Mouse (Mus musculus) liver, adult 2 months (tissue): ENCODE results near the gene Akt3. TPM values are rescaled to one million over a fixed set of nuclear protein-coding genes. Genes with fewer than 3 reads are reported as not detected.

ENCODE experiments used
- DNase-seq: peaks from one replicate; pipeline ENCODE4 v3.0.0-alpha.2; 2011; ENCODE audit warnings: low read depth, low spot score; ENCODE audit errors: extremely low read depth
- H3K27ac ChIP-seq: fragments of 200-500 bp; replicated peaks from 2 replicates; pipeline ENCODE4 v1.5.1; 2012; ENCODE audit warnings: low read depth, mild to moderate bottlenecking, control low read depth, inconsistent platforms, low read length; ENCODE audit not compliant: insufficient read depth
- H3K27me3 ChIP-seq: fragments of 200-500 bp; 2 replicates; pipeline ENCODE4 v1.6.1; 2012; ENCODE audit warnings: mild to moderate bottlenecking, moderate library complexity, low read length, inconsistent platforms; ENCODE audit not compliant: control insufficient read depth, insufficient read depth
- H3K36me3 ChIP-seq: fragments of 200-500 bp; 2 replicates; pipeline ENCODE4 v1.6.1; 2012; ENCODE audit warnings: low read length, inconsistent platforms; ENCODE audit not compliant: control insufficient read depth, insufficient read depth
- H3K4me1 ChIP-seq: fragments of 200-500 bp; 2 replicates; pipeline ENCODE4 v1.6.1; 2011; ENCODE audit warnings: low read length; ENCODE audit not compliant: control insufficient read depth, insufficient read depth
- H3K4me3 ChIP-seq: fragments of 200-500 bp; 2 replicates; pipeline ENCODE4 v1.5.1; 2011; ENCODE audit warnings: low read depth, mild to moderate bottlenecking, control low read depth, low read length, moderate library complexity; ENCODE audit not compliant: insufficient read depth
- H3K79me2 ChIP-seq: fragments of 200-500 bp; 2 replicates; pipeline ENCODE4 v1.6.1; 2012; ENCODE audit warnings: inconsistent platforms, mild to moderate bottlenecking, low read length, moderate library complexity; ENCODE audit not compliant: control insufficient read depth, insufficient read depth
- H3K9ac ChIP-seq: fragments of 200-500 bp; 2 replicates; pipeline ENCODE4 v1.6.1; 2012; ENCODE audit warnings: low read depth, mild to moderate bottlenecking, control low read depth, inconsistent platforms, low read length
- CTCF ChIP-seq: fragments of 200-500 bp; IDR thresholded peaks from 2 replicates; pipeline ENCODE4 v1.5.1; 2011; ENCODE audit warnings: low read depth, low read length, control low read depth
- POLR2A ChIP-seq: fragments of 200-500 bp; IDR thresholded peaks from 2 replicates; pipeline ENCODE4 v1.6.1; 2011; ENCODE audit warnings: low read length, control low read depth; ENCODE audit not compliant: insufficient read depth; ENCODE audit errors: extremely low read depth
- WGBS: fragments of 180-500 bp; shearing (Covaris S2); methylation state at CpG from one replicate; pipeline ENCODE4 v1.1.7; 2018; 5-methylcytosine and 5-hydroxymethylcytosine counted together
- polyA plus RNA-seq: library from polyadenylated mRNA; depleted of rRNA; stranded (reverse); fragments of >200 nt; gene quantifications from 2 replicates; pipeline ENCODE4 v1.2.3, GENCODE M21; 2012
- total RNA-seq: library from RNA; depleted of rRNA; stranded (reverse); fragments of >200 nt; gene quantifications from 2 replicates; pipeline ENCODE4 v1.2.3, GENCODE M21; 2014

Akt3 gene
- total and polyA plus RNA-seq, 2 experiments = 0.69 to 2.9 TPM

DNA sequence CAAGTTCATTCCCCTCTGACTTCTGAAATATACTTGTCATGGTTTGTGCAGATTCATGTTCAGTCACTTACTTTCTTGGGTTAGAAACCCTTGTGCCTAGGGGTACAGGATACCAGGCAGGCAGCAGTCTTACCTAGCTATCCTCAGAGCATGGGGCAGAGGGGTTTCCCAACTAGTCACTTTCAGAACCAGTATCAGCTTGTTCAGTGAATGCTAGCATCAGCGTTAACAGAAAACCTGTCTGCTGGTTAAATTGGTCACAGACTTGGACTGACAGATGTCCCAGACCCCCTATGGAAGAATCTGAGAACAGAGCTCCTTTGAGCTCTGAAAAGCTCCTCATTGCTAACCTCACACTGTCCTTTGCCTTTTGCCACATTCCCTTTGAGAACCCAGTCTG lies 239.3 kb downstream of the Akt3 start:
- no peaks in the 10 kb centered on the region for H3K79me2 ChIP-seq
- no peak for TF ChIP-seq CTCF
- no peak for TF ChIP-seq POLR2A
- H3K4me3 ChIP-seq = no peak overlapping the region
- no peak for DNase-seq
- H3K4me1 ChIP-seq = 0 out of 2 replicates have a peak, but pooled peaks cover 3% of the 10 kb centered on the region
- no peaks in the 10 kb centered on the region; the same call in 1 of the 2 replicates for H3K36me3 ChIP-seq
- H3K27ac ChIP-seq = no peak overlapping the region
- H3K27me3 ChIP-seq = no peaks in the 10 kb centered on the region
- WGBS = 94% methylated on average over 1 of the region's 1 CpGs
- no peak overlapping the region for H3K9ac ChIP-seq

DNA sequence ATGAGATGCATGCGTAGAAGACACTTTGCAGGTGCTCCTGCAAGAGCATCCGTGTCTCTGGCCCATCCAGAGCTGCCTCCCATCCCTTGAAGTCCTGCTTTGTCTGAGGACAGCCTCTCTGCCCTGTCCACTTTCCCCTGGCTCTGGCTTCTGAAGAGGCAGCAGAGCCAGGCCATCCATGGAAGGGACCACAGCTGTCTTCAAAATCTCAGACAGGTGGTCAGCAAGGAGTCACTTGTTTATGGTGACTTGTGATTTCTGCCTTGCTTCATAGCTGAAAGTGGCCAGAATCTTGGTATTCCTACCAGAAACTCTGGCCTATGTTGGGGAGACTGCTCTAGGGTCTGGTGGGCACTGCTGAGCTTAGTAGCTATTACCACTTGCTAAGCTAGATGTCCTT lies 241.3 kb downstream of the Akt3 start:
- Histone ChIP-seq H3K4me3 (no peak overlapping the region), H3K27ac (no peak overlapping the region), H3K79me2 (no peaks in the 10 kb centered on the region), H3K36me3 (no peaks in the 10 kb centered on the region; the same call in 1 of the 2 replicates), H3K9ac (no peak overlapping the region), H3K27me3 (no peaks in the 10 kb centered on the region), H3K4me1 (peaks cover 6% of the 10 kb centered on the region; the same call in 1 of the 2 replicates)
- TF ChIP-seq POLR2A (no peak), CTCF (no peak)
- no peak for DNase-seq
- WGBS = 97% methylated on average over 2 of the region's 2 CpGs

GRCm38 (mm10) chr1:177015917-177016316 lies 242.1 kb downstream of the Akt3 start:
- 86% methylated on average over 3 of the region's 3 CpGs for WGBS
- H3K36me3 ChIP-seq = no peaks in the 10 kb centered on the region; the same call in 1 of the 2 replicates
- DNase-seq = no peak
- peaks cover 6% of the 10 kb centered on the region; the same call in 1 of the 2 replicates for H3K4me1 ChIP-seq
- no peak overlapping the region for H3K9ac ChIP-seq
- H3K27me3 ChIP-seq = no peaks in the 10 kb centered on the region
- H3K27ac ChIP-seq = no peak overlapping the region
- no peak overlapping the region for H3K4me3 ChIP-seq
- H3K79me2 ChIP-seq = no peaks in the 10 kb centered on the region
- TF ChIP-seq CTCF = no peak
- TF ChIP-seq POLR2A = no peak

DNA sequence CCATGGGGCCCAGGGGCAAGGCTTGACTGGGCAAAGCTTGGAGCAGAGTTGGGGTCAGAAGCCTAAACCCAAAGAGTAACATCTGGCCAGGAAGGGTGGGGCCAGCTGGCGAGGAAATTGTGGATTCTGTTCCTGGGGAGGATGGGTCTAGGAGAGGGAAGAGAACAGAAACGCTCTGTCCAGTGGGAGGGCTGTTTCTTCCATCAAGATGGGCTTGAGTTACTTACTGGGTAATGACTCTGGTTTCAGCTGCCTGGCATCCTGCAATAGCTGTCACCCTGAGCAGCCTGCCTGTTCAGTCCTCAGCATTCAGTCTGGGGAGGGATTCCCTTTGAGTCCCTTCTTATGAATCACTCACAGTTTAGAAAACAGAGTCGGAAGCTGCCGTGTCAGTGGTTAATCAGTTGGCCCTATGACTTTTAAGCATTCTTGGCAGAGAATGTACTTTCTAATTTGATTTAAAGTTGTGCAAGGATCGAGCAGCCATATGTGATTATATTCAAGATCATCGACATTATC lies 243.0 kb downstream of the Akt3 start:
- H3K27me3 ChIP-seq = no peaks in the 10 kb centered on the region
- H3K27ac ChIP-seq = 0 out of 2 replicates have a peak overlapping the region, but pooled peaks have one; percentile 5
- TF ChIP-seq POLR2A = no peak
- no peak for TF ChIP-seq CTCF
- H3K36me3 ChIP-seq = no peaks in the 10 kb centered on the region; the same call in 1 of the 2 replicates
- DNase-seq = no peak
- 71% methylated on average over 6 of the region's 6 CpGs for WGBS
- H3K4me3 ChIP-seq = no peak overlapping the region
- H3K9ac ChIP-seq = no peak overlapping the region
- H3K79me2 ChIP-seq = no peaks in the 10 kb centered on the region
- peaks cover 6% of the 10 kb centered on the region; the same call in 1 of the 2 replicates for H3K4me1 ChIP-seq

- WGBS = 75% methylated on average over 2 of the region's 2 CpGs
- H3K36me3 ChIP-seq = no peaks in the 10 kb centered on the region; the same call in 1 of the 2 replicates
- H3K79me2 ChIP-seq = no peaks in the 10 kb centered on the region
- peaks cover 6% of the 10 kb centered on the region; the same call in 1 of the 2 replicates for H3K4me1 ChIP-seq
- no peak overlapping the region for H3K4me3 ChIP-seq
- H3K27me3 ChIP-seq = no peaks in the 10 kb centered on the region
- H3K27ac ChIP-seq = no peak overlapping the region
- no peak overlapping the region for H3K9ac ChIP-seq
- DNase-seq = peak; percentile 17
- TF ChIP-seq POLR2A (no peak), CTCF (no peak)
Measured at GRCm38 (mm10) chr1:177014346-177014745, 243.7 kb downstream of the Akt3 start.

- Histone ChIP-seq H3K4me1 (peaks cover 7% of the 10 kb centered on the region; the same call in 1 of the 2 replicates), H3K27ac (no peak overlapping the region; the same call in 1 of the 2 replicates), H3K79me2 (no peaks in the 10 kb centered on the region), H3K36me3 (no peaks in the 10 kb centered on the region; the same call in 1 of the 2 replicates), H3K27me3 (no peaks in the 10 kb centered on the region), H3K4me3 (no peak overlapping the region), H3K9ac (no peak overlapping the region)
- TF ChIP-seq POLR2A (no peak), CTCF (no peak)
- DNase-seq = peak; percentile 58
- 37% methylated on average over 3 of the region's 3 CpGs for WGBS
Measured at GRCm38 (mm10) chr1:177013776-177014175, 244.2 kb downstream of the Akt3 start.
